Mouse (Mus musculus) cerebellum, postnatal 4 days (tissue): ENCODE measurements around the gene Camkmt.

Source experiments
- DNase-seq, 2 experiments: peaks; one replicate each; pipeline ENCODE4 v3.0.0; 2022; ENCODE audit warnings: low spot score in 2 of 2, mixed read lengths in 1 of 2

Camkmt gene

DNA sequence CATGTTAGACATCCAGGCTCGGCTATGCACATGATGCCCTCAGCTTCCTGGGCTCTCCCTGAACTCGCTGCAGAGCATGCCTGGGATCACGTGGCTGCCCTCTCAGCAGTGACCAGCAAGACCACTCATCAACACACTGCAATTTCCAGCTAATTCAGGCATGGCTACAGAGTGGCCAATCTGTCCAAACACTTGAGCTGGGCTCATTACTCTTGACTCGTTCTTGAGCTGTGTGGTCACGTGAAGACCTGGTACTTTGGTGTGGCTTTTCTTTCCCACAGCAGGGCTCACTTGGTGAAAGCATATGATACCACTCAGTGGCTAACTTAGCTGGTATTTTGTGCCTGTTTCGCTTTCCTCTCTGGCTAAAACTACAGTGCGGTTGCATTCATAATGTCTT lies 282.2 kb downstream of the Camkmt start:
- DNase-seq, result no peak

DNA sequence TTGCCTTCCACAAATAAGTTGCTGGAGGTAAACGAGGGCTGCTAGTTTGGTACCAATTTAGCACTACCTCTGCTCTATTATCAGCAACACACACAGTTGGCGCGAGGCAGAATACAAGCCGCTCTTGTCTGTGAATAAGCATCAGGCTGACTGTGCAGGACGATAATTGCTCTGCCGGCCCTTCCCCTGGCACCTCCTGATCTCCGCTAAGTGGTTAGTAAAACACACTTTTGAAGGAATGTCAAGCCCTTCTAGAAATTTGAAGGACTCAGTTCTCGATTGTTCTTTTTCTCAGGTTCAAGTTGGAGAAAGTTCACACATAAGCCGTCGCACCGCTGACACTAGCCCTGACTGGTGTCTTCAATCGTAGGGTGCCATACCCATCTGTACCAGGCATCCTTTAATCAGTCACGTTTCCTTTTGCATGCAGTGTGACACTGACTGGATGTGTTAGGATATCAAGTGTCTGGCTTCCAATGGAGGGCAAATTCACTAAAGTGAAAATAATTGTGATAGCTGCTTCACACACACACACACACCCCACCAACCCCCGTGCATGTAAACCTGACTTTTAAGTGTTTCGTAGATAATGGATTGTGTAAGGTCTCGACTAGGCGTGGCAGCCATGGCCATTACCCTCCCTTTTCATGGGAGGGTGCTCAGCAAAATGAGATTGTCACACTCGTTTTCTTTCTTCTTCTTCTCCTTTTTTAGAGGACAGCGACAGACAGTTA lies 283.9 kb downstream of the Camkmt start:
- DNase-seq, result no peak

DNA sequence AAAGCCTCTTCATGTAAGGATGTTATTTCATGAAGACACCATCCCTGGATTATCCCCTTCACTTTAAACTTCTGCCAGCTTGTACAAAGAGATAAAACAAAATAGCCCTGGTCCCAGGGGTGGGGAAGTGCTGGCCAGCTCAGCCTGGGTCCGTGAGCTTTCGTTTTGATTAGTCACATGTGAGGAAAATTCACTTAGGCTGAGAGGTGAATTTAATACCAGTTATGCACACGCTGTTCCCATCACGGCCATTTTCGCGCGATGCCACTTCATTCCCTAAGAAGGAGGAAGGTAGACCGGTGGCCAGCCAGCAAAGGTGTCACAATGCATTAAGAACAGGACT lies 284.5 kb downstream of the Camkmt start:
- DNase-seq, result no peak

- DNase-seq, result no peak
Observed at GRCm38 (mm10) chr17:85375523-85375922, 285.2 kb downstream of the Camkmt start.

GRCm38 (mm10) chr17:85377496-85377895 lies 287.1 kb downstream of the Camkmt start:
- DNase-seq, result no peak

DNA sequence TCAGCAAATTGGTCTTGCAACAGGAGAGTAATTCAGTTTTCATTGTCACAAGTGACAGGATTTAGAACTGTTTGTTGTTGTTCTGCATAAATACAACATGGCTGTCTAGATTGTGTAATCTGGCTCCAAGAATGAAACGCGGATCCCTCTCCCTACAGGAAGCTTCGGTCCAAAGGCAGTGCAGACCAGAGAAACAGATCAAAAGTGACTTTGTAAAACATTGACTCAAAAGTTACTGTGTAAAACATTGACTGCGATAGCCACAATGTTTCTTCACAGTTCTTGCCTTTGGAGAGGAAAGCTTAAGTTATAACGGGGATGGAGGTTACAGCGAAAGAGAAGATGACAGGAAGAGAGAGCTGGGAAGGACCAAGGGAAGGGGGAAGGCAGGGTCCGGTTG lies 288.7 kb downstream of the Camkmt start:
- DNase-seq, result no peak

DNA sequence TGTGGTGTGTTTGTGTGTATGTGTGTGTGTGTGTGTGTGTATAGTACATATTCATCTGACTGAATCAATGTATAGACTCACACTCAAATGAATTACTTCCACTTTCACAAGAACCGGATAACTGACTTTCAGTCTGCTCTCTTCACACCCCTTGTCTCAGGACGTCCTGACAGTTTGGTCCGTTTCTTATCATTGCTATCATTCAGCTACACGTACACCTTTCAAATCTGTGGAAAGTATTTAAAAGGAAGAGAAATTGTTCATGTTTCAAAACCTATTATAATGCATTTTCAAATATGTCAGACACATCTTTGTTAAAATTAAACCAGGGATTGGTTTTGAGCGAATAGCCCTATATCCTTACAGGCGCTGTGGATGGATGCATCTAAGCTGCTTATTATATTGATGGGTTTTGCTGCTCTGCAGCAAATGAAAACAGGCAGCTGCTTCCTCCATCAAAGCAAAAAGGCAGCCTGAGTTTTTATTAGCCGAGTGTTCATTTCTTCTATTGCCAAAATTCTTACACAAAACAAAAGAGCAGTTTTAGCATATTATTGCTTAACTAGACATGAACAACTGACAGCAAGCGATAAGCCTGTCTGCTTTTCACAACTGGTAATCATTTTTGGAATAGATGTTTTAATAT lies 291.3 kb downstream of the Camkmt start:
- no peak for DNase-seq

DNA sequence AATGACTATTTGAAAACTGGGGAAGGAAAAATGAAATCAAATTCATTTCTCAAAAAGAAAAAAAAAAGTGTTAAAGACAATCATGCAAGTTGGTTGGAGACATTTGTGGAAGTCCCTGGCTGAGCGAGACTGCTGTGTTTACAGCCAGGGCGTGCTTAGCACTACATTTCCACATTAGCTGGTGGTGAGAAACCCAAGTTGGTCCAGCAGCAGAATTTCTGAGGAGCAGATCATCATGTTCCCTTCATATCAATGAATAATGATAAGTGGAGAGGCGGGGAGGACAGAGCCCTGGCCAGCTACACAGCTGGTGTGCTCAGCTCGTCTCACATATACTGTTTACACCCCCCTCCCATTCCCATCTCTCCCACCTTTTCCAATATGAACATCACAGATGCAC lies 292.0 kb downstream of the Camkmt start:
- DNase-seq, result no peak

DNA sequence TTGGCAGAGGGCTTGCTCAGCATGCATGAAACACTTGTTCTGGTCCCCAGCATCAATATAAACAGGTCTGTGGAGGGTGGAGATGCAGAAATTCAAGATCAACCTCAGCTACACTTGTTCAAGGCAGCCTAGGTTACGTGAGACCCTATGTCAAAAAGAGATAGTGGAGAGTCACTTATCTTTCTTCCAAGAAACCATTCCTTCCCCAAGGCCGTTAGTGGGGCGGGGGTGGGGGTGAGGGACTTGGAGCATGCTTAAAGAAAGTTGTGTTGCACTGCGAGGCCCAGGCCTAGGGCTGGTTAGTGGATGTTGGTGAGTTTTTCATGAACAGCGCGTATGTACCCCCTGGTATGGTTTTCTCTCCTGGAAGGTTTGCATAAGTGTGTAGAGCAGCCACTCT lies 292.6 kb downstream of the Camkmt start:
- no peak for DNase-seq

DNA sequence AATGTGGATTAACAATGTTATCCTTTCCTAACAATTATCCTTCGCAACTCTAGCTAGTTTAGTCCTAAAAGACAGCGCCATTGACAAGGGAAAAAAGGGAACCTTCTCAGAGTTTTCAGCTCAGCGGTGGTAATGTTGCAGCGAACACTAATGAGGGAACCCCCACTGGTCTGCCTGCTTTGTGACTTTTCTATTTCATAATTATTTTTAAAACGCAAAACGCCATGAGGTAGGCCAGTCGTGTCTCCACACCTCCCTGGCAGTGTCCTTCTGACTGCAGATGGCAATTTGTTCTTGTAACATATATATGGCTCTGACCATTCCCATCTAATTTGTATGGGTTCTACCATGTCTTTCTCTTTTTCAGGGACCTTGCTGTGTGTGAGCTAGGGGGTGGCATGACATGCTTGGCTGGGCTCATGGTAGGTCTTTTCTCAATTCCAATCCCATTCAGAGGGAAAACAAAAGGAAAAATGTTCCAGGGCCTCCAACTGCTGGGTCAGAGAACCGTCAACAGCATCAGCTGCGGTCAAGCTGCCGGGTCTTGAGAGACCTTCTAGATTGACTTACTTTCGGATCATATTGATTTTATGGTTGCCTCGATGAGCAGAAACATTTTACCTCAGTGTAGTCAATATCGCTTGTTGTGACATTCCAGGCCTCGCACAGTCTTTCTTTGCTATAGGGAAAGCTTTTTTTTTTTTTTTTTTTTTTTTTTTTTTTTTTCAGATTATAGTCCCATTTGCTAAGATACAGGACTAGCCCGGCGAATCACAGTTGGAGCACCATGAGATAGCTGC lies 302.9 kb downstream of the Camkmt start:
- no peak for DNase-seq

DNA sequence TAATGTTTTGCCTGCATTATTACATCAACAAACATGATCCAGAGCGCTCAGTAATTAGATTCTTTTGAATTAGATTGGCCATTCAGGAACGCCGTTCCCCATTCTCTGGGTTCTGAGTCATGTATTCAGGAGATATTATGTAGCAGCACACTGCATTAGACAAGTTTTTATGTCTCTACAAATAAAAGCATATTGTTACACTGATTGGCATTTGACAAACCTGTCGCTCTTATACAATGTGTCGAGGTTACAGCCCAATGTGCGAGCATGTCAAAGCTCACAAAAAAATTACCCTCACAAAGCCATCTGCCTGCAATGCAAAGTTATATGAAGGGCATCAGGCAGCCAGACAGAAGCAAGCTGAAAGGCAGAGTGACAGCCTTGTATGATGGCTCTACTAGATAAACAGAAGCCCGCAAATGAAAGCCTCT lies 303.6 kb downstream of the Camkmt start:
- no peak for DNase-seq

DNA sequence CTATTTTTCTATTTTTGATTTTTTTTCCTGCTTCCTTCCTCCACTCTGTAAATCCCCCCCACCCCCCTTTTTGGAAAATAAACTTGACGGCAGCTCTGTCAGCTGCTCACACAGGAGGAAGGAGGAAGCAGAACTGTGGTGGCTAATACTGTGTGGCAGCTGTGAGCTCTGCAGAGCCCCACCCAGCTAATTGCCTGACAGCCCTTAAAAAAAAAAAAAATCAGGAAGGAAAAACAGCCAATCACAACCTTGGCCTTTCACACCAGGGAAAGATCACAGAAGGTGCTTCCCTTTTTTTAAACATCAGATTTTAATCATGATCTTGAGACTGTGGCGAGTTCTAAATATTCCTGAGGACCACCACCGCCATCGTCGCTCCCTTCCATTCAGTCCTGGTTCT lies 305.1 kb downstream of the Camkmt start:
- DNase-seq, result no peak

GRCm38 (mm10) chr17:85400751-85401150 lies 310.4 kb downstream of the Camkmt start:
- no peak for DNase-seq

DNA sequence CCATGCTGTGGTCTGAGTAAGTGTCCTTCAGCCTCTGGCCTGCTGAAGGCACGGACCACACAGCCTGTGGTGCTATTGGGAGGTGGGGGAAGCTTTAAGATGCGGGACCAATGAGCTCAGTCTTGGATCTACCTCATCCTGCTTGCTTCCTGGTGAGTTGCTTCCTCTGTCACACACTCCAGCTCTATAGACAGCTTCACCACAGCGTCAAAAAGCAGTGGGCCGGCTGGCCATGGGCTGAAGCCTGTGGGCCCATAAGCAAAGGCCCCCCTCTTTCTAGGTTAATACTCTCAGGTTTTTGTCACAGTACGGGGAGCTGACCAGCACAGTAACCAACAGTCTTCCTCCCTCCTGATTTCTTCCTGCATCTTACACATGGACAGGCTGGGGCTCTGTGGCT lies 314.8 kb downstream of the Camkmt start:
- no peak for DNase-seq

GRCm38 (mm10) chr17:85406195-85406594 lies 315.8 kb downstream of the Camkmt start:
- DNase-seq, result no peak

- DNase-seq, result no peak
Observed at GRCm38 (mm10) chr17:85428831-85429230, 338.5 kb downstream of the Camkmt start.

DNA sequence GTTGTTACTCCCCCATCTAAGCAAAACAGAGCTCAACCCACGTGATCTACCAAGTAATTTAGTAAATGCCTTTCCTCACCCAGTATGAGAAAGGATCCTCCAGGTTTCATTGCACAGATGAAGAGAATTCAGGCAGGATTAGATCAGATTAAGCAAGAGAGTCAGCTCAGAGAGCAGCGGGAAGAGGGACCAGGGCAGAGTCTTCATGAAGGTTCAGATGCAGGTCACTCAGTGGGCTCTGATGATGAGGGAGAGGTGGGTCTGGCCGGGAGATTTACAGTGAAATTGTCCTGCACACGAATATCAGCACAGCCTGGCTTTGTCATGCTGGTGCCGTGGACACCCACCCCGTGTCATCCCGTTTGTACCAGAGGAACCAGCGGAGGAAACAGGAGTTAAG lies 342.6 kb downstream of the Camkmt start:
- no peak for DNase-seq

- DNase-seq, result no peak
Observed at GRCm38 (mm10) chr17:85443036-85443435, 352.7 kb downstream of the Camkmt start.

DNA sequence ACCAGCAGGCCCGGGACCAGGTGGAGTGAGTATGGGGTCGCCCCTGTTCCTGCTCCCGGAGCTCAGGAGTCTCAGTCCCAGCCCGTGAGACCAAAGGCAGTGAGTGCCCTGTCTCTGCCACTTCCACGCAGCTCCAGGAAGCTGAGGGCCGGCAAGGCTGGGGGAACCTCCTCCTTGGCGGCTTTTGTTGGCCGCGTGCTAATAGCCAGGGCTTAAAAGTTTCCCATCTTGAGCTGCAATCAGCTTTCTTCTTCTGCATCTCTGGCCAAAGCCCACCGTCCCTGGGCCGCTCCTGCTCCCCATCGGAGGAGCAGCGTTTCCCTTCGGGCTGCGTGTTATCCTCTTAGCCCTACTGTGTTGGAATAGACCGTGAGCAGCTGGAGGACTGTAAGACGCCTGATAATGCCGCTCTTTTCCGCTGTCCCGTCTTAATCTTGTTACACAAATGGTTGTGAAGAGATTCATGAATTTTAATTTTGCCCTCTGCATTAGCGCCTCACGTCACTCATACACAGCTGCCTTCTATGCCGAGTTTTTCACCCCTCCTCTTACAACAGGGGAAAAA lies 364.1 kb downstream of the Camkmt start:
- no peak for DNase-seq

GRCm38 (mm10) chr17:85455063-85455462 lies 364.7 kb downstream of the Camkmt start:
- no peak for DNase-seq

GRCm38 (mm10) chr17:85458075-85458474 lies 367.7 kb downstream of the Camkmt start:
- DNase-seq, result no peak

- DNase-seq, result no peak
Observed at GRCm38 (mm10) chr17:85458589-85458988, 368.2 kb downstream of the Camkmt start.

DNA sequence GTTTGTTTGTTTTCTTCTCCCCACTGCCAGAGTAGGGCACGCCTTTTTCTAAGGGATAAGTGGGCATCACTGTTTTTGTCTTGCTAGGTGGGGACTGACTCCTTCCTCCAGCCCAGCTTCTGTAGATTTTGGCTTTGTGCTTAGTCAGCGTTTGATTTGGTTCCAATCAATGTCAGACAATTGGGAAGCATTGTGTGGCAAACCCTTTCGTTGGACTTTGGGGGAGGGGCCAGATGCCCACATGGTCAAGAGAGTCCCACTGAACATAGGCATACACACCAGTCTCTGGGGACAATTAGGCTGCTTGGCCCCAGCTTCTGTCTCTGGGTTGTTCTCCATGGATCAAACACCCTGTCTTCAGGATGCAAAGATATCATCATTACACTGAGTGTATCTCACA lies 371.2 kb downstream of the Camkmt start:
- DNase-seq, result no peak
